Mouse (Mus musculus): ENCODE data around the gene Rnf208. TPM values are rescaled to one million over a fixed set of nuclear protein-coding genes. Genes with fewer than 3 reads are reported as not detected.

Rnf208 gene
- polyA plus RNA-seq, 1 experiment from 2014 or later: 21.8 TPM

GRCm38 (mm10) chr2:25289651-25290050 lies 47.6 kb downstream of the Rnf208 start, which contains the start of gene Lrrc26:
Lrrc26 (plus strand) TSS chr2:25289915.
- Histone ChIP-seq H3K9me3 (replicated peaks) (no peaks in the 10 kb centered on the region), H3K27me3 (peaks cover 66% of the 10 kb centered on the region), H3K4me1 (peaks cover 36% of the 10 kb centered on the region), H3K36me3 (peaks cover 18% of the 10 kb centered on the region), H3K9ac (no peak within 1 kb of the TSS), H3K27ac (no peak within 1 kb of the TSS), H3K4me2 (peak within 1 kb of the TSS; percentile 61), H3K4me3 (replicated peaks) (peak within 1 kb of the TSS; percentile 25)
- WGBS: 8% methylated on average over 11 of the region's 11 CpGs
- ATAC-seq (replicated peaks; ENCODE audit: low FRiP score): no peak

- ATAC-seq (replicated peaks; ENCODE audit: low FRiP score): no peak
- Histone ChIP-seq H3K9ac (no peak overlapping the region), H3K4me2 (peak overlapping the region; percentile 61), H3K9me3 (replicated peaks) (no peaks in the 10 kb centered on the region), H3K4me3 (replicated peaks) (peak overlapping the region; percentile 25), H3K27ac (no peak overlapping the region), H3K36me3 (peaks cover 12% of the 10 kb centered on the region), H3K4me1 (peaks cover 36% of the 10 kb centered on the region), H3K27me3 (peaks cover 72% of the 10 kb centered on the region)
- 1% methylated on average over 54 of the region's 54 CpGs for WGBS
Measured at GRCm38 (mm10) chr2:25290101-25290815, 48.2 kb downstream of the Rnf208 start.

GRCm38 (mm10) chr2:25290816-25291130 lies 48.7 kb downstream of the Rnf208 start:
- H3K9ac ChIP-seq: no peak overlapping the region
- no peak overlapping the region for H3K27ac ChIP-seq
- peaks cover 77% of the 10 kb centered on the region for H3K27me3 ChIP-seq
- H3K9me3 ChIP-seq (replicated peaks): no peaks in the 10 kb centered on the region
- H3K4me2 ChIP-seq: peak overlapping the region; percentile 61
- WGBS: under 1% methylated on average over 18 of the region's 18 CpGs
- peaks cover 36% of the 10 kb centered on the region for H3K4me1 ChIP-seq
- peak overlapping the region; percentile 25 for H3K4me3 ChIP-seq (replicated peaks)
- no peak for ATAC-seq (replicated peaks; ENCODE audit: low FRiP score)
- H3K36me3 ChIP-seq: peaks cover 7% of the 10 kb centered on the region

GRCm38 (mm10) chr2:25291184-25292053 lies 49.4 kb downstream of the Rnf208 start:
- 0 out of 2 replicates have a peak, but pooled peaks have one; percentile 16 for ATAC-seq (replicated peaks; ENCODE audit: low FRiP score)
- Histone ChIP-seq H3K27ac (no peak overlapping the region), H3K27me3 (peaks cover 83% of the 10 kb centered on the region), H3K9ac (no peak overlapping the region), H3K36me3 (peaks cover under 1% of the 10 kb centered on the region; the same call in 1 of the 2 replicates), H3K4me2 (peak overlapping the region; percentile 61), H3K4me1 (peaks cover 30% of the 10 kb centered on the region), H3K4me3 (replicated peaks) (peak overlapping the region; percentile 40), H3K9me3 (replicated peaks) (no peaks in the 10 kb centered on the region)
- WGBS: 5% methylated on average over 32 of the region's 32 CpGs

- H3K36me3 ChIP-seq: no peaks in the 10 kb centered on the region
- H3K4me1 ChIP-seq: peaks cover 30% of the 10 kb centered on the region
- H3K27ac ChIP-seq: no peak overlapping the region
- ATAC-seq (replicated peaks; ENCODE audit: low FRiP score): peak; percentile 23; the same call in 1 of the 2 replicates
- WGBS: 2% methylated on average over 40 of the region's 43 CpGs
- H3K4me3 ChIP-seq (replicated peaks): peak overlapping the region; percentile 40
- H3K9ac ChIP-seq: 0 out of 2 replicates have a peak overlapping the region, but pooled peaks have one; percentile 17
- H3K4me2 ChIP-seq: peak overlapping the region; percentile 61
- peaks cover 89% of the 10 kb centered on the region for H3K27me3 ChIP-seq
- H3K9me3 ChIP-seq (replicated peaks): no peaks in the 10 kb centered on the region
Measured at GRCm38 (mm10) chr2:25292054-25292544, 50.0 kb downstream of the Rnf208 start.

GRCm38 (mm10) chr2:25292856-25293255 lies 50.8 kb downstream of the Rnf208 start:
- no peak overlapping the region for H3K4me3 ChIP-seq (replicated peaks)
- peaks cover 91% of the 10 kb centered on the region for H3K27me3 ChIP-seq
- WGBS: 5% methylated on average over 1 of the region's 1 CpGs
- H3K4me2 ChIP-seq: peak overlapping the region; percentile 61; the same call in 1 of the 2 replicates
- no peak overlapping the region for H3K27ac ChIP-seq
- H3K9me3 ChIP-seq (replicated peaks): no peaks in the 10 kb centered on the region
- peaks cover 30% of the 10 kb centered on the region for H3K4me1 ChIP-seq
- ATAC-seq (replicated peaks; ENCODE audit: low FRiP score): no peak
- H3K36me3 ChIP-seq: no peaks in the 10 kb centered on the region
- 0 out of 2 replicates have a peak overlapping the region, but pooled peaks have one; percentile 17 for H3K9ac ChIP-seq

GRCm38 (mm10) chr2:25293706-25294105 lies 51.7 kb downstream of the Rnf208 start:
- Histone ChIP-seq H3K9ac (no peak overlapping the region), H3K27me3 (peaks cover 83% of the 10 kb centered on the region), H3K4me3 (replicated peaks) (no peak overlapping the region), H3K9me3 (replicated peaks) (no peaks in the 10 kb centered on the region), H3K36me3 (no peaks in the 10 kb centered on the region), H3K27ac (no peak overlapping the region), H3K4me1 (peaks cover 30% of the 10 kb centered on the region), H3K4me2 (no peak overlapping the region)
- ATAC-seq (replicated peaks; ENCODE audit: low FRiP score): no peak
- WGBS: 71% methylated on average over 9 of the region's 9 CpGs

Other genes starting within 250 kb of the Rnf208 start
- 76.5 and 91.4 TPM in 2 replicates for gene Nsmf, start 187.9 kb upstream of the Rnf208 start, polyA plus RNA-seq (2015; fragmentation: Nextera tagmentation; extraction: Ambion mirVana)
- gene Entpd8, start 162.0 kb upstream of the Rnf208 start, polyA plus RNA-seq (2015; fragmentation: Nextera tagmentation; extraction: Ambion mirVana): 5.0 and 5.3 TPM in 2 replicates
- gene Noxa1, start 147.1 kb upstream of the Rnf208 start, polyA plus RNA-seq (2015; fragmentation: Nextera tagmentation; extraction: Ambion mirVana): 0.77 and 1.1 TPM in 2 replicates
- gene Nrarp, start 61.5 kb upstream of the Rnf208 start, polyA plus RNA-seq (2015; fragmentation: Nextera tagmentation; extraction: Ambion mirVana): 21.8 and 23.7 TPM in 2 replicates
- 11.7 and 14.1 TPM in 2 replicates for gene Tor4a, start 45.4 kb upstream of the Rnf208 start, polyA plus RNA-seq (2015; fragmentation: Nextera tagmentation; extraction: Ambion mirVana)
- 114 and 124 TPM in 2 replicates for gene Nelfb, start 30.8 kb upstream of the Rnf208 start, polyA plus RNA-seq (2015; fragmentation: Nextera tagmentation; extraction: Ambion mirVana)
- gene Stpg3, start 27.6 kb upstream of the Rnf208 start, polyA plus RNA-seq (2015; fragmentation: Nextera tagmentation; extraction: Ambion mirVana): 0.23 and 0.55 TPM in 2 replicates
- gene Fam166a, start 23.5 kb upstream of the Rnf208 start, polyA plus RNA-seq (2015; fragmentation: Nextera tagmentation; extraction: Ambion mirVana): 1.4 and 1.9 TPM in 2 replicates
- gene Tubb4b, start 17.6 kb upstream of the Rnf208 start, polyA plus RNA-seq (2015; fragmentation: Nextera tagmentation; extraction: Ambion mirVana): 555 and 581 TPM in 2 replicates
- gene Slc34a3, start 7.9 kb upstream of the Rnf208 start, polyA plus RNA-seq (2015; fragmentation: Nextera tagmentation; extraction: Ambion mirVana): 0.78 and 0.99 TPM in 2 replicates
- 0.31 and 0.41 TPM in 2 replicates for gene Rnf224, start 5.5 kb upstream of the Rnf208 start, polyA plus RNA-seq (2015; fragmentation: Nextera tagmentation; extraction: Ambion mirVana)
- 0.51 and 0.55 TPM in 2 replicates for gene Cysrt1, start 197 bp downstream of the Rnf208 start, polyA plus RNA-seq (2015; fragmentation: Nextera tagmentation; extraction: Ambion mirVana)
- gene AL732309.1, start 4.6 kb downstream of the Rnf208 start, polyA plus RNA-seq (2015; fragmentation: Nextera tagmentation; extraction: Ambion mirVana): 5.3 and 5.4 TPM in 2 replicates
- 23.4 and 23.6 TPM in 2 replicates for gene Tmem203, start 13.2 kb downstream of the Rnf208 start, polyA plus RNA-seq (2015; fragmentation: Nextera tagmentation; extraction: Ambion mirVana)
- gene Tprn, start 20.4 kb downstream of the Rnf208 start, polyA plus RNA-seq (2015; fragmentation: Nextera tagmentation; extraction: Ambion mirVana): 9.2 and 11.3 TPM in 2 replicates
- gene Ssna1, start 30.2 kb downstream of the Rnf208 start, polyA plus RNA-seq (2015; fragmentation: Nextera tagmentation; extraction: Ambion mirVana): 204 and 207 TPM in 2 replicates
- 123 and 129 TPM in 2 replicates for gene Anapc2, start 30.2 kb downstream of the Rnf208 start, polyA plus RNA-seq (2015; fragmentation: Nextera tagmentation; extraction: Ambion mirVana)
- gene Tmem210, start 45.9 kb downstream of the Rnf208 start, polyA plus RNA-seq (2015; fragmentation: Nextera tagmentation; extraction: Ambion mirVana): not detected in 2 replicates
- gene Lrrc26, start 47.7 kb downstream of the Rnf208 start, polyA plus RNA-seq (2015; fragmentation: Nextera tagmentation; extraction: Ambion mirVana): 0.46 TPM in 1 of 2 replicates, not detected in the other
- 0.53 and 0.71 TPM in 2 replicates for gene Grin1, start 76.9 kb downstream of the Rnf208 start, polyA plus RNA-seq (2015; fragmentation: Nextera tagmentation; extraction: Ambion mirVana)
- 50.5 and 53.2 TPM in 2 replicates for gene Man1b1, start 90.1 kb downstream of the Rnf208 start, polyA plus RNA-seq (2015; fragmentation: Nextera tagmentation; extraction: Ambion mirVana)
- 23.4 TPM in 2 replicates for gene Dpp7, start 114.1 kb downstream of the Rnf208 start, polyA plus RNA-seq (2015; fragmentation: Nextera tagmentation; extraction: Ambion mirVana)
- gene Uap1l1, start 123.4 kb downstream of the Rnf208 start, polyA plus RNA-seq (2015; fragmentation: Nextera tagmentation; extraction: Ambion mirVana): 24.9 and 27.3 TPM in 2 replicates
- 40.4 and 42.7 TPM in 2 replicates for gene Sapcd2, start 130.1 kb downstream of the Rnf208 start, polyA plus RNA-seq (2015; fragmentation: Nextera tagmentation; extraction: Ambion mirVana)
- gene Entpd2, start 153.6 kb downstream of the Rnf208 start, polyA plus RNA-seq (2015; fragmentation: Nextera tagmentation; extraction: Ambion mirVana): 4.5 and 4.6 TPM in 2 replicates
- 41.3 and 52.5 TPM in 2 replicates for gene Npdc1, start 157.1 kb downstream of the Rnf208 start, polyA plus RNA-seq (2015; fragmentation: Nextera tagmentation; extraction: Ambion mirVana)
- gene Fut7, start 181.0 kb downstream of the Rnf208 start, polyA plus RNA-seq (2015; fragmentation: Nextera tagmentation; extraction: Ambion mirVana): 0.08 and 0.18 TPM in 2 replicates
- 11.0 and 11.1 TPM in 2 replicates for gene Abca2, start 186.4 kb downstream of the Rnf208 start, polyA plus RNA-seq (2015; fragmentation: Nextera tagmentation; extraction: Ambion mirVana)
- 3.6 and 3.9 TPM in 2 replicates for gene Clic3, start 214.6 kb downstream of the Rnf208 start, polyA plus RNA-seq (2015; fragmentation: Nextera tagmentation; extraction: Ambion mirVana)
- gene Paxx, start 218.8 kb downstream of the Rnf208 start, polyA plus RNA-seq (2015; fragmentation: Nextera tagmentation; extraction: Ambion mirVana): 30.4 and 31.8 TPM in 2 replicates
- 1.6 and 2.2 TPM in 2 replicates for gene Ptgds, start 227.8 kb downstream of the Rnf208 start, polyA plus RNA-seq (2015; fragmentation: Nextera tagmentation; extraction: Ambion mirVana)